Mouse (Mus musculus) common myeloid progenitor, adult 5-6 weeks (primary cell): Measurements from ENCODE around the gene Fam117a. TPM values are rescaled to one million over a fixed set of nuclear protein-coding genes. Genes with fewer than 3 reads are reported as not detected.

Source experiments
- ATAC-seq: replicated peaks from 2 replicates; pipeline ENCODE4 v1.8.0; 2016; ENCODE audit warnings: low read depth, mild to moderate bottlenecking, moderate TSS enrichment, inconsistent platforms; ENCODE audit not compliant: poor library complexity, severe bottlenecking
- total RNA-seq: library from RNA; stranded (forward); fragments of 200-1000, 187-1606 nt; gene quantifications from 2 replicates; pipeline ENCODE4 v1.2.3, GENCODE M21; 2017

Gene Fam117a
- 120 and 143 TPM in 2 replicates for total RNA-seq

DNA sequence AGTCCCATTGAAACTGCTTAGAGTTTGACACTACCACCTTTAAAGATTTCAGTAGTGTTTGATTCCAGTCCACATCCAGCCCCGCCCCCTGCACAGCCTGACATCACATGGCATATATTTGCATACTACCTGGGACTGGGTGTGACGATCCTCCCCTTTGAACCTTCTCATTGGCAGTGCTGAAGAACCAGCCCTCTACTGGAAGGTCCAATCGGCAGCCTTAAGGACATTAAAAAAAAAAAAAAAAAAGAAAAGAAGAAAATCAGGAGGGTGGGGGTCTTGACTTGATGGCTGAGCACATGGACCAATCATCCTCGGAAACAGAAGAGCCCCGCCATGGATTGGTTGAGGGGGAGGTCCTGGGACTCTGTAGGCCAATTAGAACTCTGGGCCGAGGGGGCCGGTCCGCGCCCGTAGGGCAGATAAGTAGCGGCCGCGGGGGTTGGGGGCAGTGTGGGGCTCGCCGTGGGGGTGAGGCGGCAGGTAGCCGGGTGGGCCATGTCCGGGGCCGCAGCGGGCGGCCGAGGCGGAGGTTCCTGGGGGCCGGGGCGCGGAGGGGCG, at the start of gene Fam117a:
Fam117a (plus strand) TSS at position 451 of the 561 bp plus-strand sequence.
- ATAC-seq = peak; percentile 78

DNA sequence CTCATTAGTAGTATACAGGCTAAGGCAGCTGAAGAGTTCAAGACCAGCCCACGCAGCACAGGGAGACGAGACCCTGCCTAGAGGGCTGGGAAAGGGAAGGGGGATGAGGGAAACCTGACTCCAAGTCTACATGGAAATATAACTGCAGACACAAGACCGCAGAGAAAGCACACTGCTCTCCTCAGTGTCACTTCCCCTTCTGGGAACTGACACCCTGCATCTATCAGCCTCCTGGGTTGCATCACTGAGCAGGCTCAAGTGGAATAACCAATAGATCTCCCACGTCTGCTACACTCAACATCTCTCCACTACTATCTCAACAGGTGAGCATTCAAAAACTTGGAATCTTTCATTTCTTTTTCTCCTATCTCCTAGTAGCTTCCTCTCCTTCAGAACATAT, 44.8 kb upstream of the Fam117a start:
- ATAC-seq = peak; percentile 85

DNA sequence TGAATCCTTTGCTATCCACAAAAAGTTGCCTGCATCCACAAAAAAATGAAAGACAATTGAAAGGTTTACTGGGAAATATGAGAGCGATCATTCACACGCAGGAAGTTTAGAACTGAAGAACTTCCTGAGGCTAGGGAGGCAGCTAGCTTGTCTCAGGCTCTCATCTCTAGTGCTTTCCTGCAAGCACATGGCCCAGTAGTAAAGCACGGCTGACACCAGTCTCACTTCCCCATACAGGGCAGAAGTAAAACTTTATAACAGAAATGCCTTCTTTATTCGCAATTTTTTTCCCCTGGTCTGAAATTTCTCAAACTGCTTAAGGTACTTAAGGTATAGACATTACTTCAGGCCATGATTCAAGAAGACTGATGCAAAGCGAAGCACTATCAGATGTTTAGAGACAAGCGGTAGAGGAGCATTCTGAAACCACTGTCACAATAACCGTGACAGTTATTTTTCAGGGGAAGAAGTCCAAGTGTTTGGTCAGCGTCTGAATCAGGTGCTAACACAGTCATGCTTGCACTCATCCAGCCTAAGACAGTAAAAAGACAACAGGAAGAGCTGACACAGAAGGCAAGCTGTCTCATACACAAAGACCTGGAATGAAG, 43.7 kb upstream of the Fam117a start:
- ATAC-seq = peak; percentile 79

DNA sequence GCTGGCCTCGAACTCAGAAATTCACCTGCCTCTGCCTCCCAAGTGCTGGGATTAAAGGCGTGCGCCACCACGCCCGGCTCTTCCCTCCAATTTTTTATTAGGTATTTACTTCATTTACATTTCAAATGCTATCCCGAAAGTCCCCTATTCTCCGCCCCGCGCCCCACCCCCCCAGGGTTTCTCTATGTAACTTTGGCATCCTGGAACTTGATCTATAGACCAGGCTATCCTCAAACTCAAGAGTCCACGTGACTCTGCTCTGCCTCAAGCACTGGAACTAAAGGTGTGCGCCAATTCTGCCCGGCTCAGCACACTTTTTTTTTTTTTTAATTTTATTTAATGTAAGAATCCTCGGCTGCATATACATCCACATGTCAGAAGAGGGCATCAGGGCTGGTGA, 41.1 kb upstream of the Fam117a start:
- no peak for ATAC-seq

DNA sequence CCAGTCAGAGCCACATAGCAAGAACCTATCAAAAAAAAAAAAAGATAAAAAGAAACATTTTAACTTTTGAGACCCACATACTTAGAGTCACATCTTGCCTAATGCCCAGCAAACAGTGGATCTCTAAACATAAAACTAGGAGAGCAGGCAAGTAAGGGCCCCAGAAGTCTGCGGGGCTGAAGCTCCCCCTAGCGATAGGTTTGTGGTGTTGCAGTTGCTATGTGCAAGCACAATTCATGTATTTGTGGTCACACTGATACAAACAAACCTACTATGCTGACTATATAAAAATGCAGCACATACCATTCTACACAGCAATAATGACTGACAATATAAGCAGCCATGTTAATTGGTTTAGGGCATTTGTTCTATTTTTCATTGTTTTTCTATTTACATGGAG, 38.7 kb upstream of the Fam117a start:
- peak; percentile 95 for ATAC-seq

DNA sequence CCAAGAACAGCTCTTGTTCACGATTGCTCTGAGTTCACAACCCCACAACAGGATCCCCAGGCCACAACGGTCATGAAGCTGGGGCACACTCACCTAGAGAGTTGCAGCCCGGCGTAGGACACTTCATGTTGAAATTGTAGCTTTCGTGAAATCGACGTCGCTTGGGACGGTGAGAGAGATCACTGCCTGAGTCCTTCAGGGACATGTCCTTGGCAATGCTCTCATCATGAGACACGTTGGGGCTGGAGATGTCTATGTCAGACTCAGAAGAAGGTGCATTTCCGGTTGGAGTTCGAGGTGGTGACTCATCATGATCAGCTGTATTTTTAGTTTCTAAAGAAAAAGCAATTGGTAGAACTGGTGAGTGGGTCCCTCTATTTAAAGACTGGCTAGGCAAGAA, 36.9 kb upstream of the Fam117a start:
- no peak for ATAC-seq

DNA sequence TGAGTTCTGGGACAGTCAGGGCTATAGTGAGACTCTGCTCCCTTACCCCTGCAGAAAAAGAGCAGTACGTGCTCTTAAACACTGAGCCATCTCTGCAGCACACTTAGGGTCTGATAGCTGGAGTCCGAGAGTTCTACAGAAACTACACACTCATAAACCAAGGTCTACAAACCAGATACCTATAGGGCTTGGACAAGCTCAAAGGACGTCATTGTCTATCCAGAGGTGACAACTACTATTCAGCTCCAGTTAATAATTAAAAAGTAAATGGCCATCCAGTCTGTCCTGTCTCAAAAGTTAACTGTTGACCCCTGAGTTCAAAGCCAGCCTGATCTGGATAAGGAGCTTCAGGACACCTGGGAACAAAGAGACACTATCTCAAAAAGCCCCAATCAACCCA, 35.0 kb upstream of the Fam117a start:
- no peak for ATAC-seq

DNA sequence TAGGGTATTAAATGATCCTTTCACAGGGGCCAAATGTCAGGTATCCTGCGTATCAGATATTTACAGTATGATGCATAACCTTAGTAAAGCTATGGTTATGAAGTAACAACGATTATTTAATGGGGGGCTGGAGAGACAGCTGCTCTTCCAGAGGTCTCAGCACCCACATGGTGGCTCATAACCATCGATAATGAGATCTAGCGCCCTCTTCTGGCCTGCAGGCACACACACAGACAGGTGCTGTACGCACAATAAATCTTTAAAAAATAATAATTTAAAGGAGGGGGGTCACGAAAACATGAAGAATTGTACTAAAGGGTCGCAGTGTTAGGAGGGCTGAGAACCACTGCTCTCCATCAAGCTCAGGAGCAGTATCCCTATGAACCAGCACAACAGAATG, 31.2 kb upstream of the Fam117a start:
- no peak for ATAC-seq

DNA sequence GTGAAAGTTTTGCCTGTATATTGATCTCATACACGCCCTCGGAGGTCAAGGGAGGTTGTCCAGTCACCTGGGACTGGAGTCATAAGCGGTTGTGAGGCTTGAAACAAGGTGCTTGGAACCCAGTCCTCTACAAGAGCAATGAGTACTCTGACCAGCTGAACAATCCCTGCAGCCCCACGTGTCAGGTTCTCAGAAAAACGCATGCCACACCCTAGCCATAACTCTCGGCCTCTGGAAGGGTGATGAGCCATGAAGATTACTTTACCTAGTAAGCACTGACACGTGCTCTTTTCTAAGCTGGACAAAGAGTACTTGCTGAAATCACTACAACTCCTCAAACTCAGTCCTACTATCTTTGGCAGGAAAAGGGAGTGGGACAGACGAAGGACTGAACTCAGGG, 29.3 kb upstream of the Fam117a start:
- no peak for ATAC-seq

DNA sequence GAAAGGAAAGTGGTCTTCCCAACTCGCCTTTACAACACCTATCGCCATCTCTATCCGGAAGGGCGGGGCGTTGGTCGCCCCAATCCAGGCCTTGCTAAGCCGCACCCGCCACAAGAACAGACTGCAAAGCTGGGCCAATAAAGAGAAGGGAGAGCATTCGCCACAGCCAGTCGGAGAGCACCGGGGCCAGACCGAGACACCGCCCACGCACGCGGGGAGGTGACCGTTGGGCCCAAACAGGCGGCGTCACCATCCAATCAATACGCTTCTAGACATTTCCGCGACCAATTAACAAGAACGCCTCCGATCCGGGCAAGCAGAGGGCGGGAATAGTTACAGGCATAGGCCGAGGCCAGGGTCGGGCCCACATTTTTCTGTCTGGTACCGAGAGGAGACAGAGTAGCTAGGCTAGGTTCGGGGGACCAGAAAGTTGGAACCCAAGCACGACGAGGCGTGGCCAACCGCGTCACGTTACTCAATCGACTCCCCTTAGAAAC, 27.3 kb upstream of the Fam117a start:
- peak; percentile 88 for ATAC-seq

DNA sequence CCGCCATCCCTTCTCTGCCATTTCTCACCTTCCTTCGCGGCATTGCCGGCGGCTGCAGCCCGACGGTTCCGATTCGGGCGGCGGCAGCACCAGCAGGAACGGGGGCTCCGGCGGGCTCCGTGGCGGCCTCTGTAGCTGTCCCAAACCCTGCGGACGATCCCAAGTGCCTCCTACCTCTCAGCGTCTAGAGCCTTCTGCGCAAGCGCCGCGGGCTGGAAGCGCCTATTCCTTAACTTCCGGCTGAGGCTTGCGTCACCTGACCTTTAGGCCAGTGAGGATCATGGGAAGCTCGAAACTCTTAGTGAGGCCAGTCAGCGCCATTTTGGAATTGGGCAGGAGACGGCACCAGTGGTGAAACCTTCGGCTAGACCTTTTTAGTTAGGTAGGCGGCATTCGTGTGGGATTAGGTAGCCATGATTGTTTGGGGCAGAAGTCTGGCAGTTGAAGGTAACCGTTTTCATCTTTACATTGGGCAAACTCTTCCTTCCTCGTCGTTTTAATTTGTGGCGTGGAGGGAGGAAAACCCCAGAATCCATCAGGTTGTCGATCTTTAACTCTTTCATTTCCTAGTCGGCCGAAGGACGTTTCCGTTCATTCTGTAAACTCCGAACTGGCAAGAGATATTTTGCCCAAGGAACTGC, 26.7 kb upstream of the Fam117a start, which contains the start of gene Kat7:
Kat7 (minus strand) TSS at position 240 of the 641 bp plus-strand sequence.
- peak; percentile 84 for ATAC-seq

DNA sequence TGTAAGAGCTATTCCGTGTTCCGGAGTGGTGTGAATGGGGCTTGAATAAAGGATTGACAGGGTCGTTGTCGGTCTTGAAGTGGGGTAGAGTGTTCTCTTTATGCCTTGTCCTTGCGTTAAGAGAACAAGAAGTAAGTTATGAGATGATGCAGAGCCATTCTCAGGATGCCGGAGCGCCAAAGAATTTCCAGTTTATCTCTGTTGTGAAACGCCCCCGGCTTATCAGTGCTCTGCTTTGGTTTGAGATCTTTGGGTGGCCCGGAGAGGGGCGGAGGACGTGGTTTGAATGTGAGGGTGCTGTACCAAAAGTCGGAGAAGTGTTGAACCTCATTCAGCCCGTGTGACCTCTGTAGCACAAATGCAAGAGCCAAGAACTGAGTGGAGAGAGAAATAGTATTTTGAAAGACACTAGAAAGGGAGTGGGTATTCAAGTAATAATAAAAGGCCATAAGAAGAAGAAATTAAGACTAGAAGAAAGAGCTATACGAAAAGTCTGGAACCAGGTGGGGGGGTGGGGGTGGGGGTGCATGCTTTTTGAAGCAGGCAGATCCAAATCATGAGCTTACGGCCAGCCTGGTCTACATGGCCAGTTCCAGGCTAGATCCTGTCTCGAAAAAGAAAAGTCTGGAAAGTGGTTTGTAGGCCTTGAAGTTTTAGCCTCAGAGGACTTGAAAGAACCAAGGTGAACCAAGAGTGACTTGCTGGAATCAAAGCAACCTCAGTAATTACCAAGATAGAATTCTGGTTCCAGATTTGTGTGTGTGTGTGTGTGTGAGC, 26.0 kb upstream of the Fam117a start:
- no peak; the same call in 1 of the 2 replicates for ATAC-seq

DNA sequence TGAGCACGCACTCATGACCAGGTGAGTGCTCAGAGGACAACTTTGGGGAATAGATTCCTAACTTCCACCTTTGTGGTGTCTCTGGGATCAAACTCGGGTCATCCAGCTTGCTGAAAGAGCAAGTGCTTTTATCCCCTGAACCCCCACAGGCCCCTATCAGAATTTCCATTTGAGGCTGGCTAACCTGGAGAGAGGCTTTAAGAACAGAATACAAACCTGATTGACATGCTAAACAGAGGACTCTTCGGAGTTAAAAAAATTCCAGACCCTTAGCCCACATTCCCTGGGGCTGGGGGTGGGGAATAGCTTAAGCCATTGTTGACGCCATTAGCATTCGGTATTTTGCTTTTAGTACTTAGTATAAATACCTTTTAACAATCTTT, 25.4 kb upstream of the Fam117a start:
- ATAC-seq = no peak

DNA sequence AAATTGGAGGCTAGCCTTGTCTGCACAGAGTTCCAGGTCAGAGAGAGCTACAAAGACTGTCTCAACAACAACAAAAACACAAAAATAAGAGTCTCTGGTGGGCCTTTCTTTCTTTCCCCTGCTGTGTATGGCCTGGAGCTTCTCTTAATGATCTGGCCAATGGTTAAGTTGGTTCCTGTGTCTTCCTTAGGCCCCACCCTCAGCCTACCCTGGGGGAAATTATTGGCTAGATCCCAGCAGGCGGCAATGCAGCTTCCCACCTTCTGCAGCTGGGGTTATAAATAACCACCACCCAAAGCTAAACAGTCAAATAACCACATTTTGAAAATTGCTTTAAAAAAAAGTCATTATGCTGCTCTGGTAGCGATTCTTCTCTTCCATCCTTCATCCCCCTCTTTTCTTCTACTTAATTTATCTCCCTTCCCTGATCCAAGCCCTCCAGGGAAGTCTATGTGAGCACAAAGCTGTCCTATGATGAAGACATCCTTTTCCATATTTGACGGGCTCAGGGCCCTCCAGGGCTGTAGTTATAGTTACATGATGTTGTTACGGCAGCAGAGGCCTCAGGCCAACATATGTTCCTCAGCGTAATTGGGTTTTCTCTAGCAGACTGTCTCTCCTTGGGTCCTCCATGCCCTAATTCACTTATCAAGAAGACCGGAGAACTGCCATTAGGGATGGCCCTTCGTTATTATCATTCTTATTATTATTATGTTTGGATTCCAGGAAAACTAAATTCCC, 21.4 kb upstream of the Fam117a start:
- ATAC-seq = peak; percentile 55

DNA sequence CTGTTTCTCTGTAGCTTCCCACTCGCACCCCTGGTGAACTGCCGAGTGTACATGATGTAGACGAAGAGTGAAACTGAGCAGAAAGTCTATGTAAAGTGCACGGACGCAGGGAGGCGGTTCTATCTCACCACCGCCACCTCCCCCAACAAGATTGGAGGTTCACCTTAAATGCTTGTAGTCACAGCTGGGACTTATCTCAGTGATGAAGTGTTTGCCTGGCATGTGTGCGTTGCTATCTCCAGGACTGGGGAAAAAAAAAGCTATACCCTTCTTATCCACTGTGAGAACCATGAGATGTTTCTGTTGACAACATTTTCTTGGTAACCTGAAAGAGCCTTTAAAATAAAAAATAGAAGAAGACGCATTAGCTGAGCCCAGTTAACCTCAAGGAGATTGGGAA, 18.7 kb upstream of the Fam117a start:
- peak; percentile 45; the same call in 1 of the 2 replicates for ATAC-seq

DNA sequence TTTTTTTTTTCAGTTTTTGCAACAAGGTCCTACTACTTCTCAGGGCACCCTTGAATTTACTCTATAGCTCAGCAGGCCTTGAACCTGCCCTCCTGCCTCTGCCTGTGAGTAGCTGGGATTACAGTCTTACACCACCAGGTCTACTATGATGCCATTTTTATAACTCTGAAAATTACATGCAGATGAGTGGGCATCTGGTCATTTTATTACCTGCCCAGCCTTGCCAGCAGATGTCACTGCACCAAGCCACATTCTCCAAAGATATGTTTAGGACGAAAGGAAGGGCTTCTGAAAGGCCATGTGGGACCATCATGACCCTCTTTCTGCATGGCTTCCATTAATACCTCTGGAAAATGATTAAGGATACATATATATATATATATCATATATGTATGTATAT, 17.3 kb upstream of the Fam117a start:
- ATAC-seq = peak; percentile 27; the same call in 1 of the 2 replicates

DNA sequence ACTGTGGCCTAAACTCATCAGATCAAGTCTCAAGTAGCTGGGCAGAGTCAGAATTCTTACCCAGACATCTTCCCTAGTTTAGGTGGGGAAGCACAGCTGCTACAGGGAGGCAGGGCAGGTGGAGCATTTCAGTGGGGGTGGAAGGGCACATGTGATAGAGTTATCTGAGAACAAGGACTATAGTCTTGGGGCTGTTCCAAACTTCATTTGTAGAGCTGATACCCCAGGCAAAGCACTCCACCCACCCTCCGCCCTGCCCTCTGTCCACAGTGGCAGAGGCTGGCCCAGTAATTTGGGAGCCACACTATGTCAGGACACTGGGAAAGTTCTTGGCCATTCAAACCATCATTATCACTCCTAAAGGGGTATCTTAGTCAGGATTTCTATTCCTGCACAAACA, 16.8 kb upstream of the Fam117a start:
- peak; percentile 27 for ATAC-seq

DNA sequence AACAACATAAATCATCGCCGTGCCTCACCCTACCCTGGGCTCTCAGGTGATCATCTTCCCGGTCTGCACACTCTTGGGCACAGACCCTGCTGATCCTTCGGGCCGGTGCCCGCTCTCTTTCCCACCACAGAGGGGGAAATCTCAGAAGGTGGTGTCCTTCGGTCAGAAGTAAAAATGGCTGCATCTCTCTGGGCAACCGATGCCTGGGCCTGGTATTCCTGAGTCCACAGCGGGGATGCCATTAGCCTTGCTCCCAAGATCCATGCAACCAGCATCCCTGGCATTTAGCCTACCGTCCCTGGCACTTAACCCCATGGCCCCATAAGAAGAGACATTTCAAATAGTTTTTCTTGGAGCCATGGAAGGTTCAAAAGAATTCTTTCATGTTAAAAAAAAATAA, 12.6 kb upstream of the Fam117a start:
- ATAC-seq = no peak

DNA sequence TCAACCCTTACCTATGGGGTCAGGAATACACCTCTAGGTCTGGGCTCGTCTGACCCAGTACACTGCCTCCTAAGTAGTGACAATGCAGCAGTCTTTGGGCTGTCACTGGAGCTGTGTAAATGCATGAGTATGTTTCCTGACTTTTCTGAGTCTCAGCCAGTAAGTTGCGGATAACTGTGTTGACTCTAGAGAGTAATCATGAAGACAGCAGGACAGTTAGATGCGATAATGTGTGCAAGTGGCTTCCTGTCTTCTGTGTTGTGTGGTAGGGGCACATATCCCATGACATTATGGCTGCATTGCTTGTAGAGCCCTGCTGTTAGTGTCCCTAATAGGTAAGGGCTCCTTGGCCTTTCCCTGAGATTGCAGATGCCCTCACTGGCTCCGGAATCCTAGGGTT, 11.0 kb upstream of the Fam117a start:
- ATAC-seq = no peak

DNA sequence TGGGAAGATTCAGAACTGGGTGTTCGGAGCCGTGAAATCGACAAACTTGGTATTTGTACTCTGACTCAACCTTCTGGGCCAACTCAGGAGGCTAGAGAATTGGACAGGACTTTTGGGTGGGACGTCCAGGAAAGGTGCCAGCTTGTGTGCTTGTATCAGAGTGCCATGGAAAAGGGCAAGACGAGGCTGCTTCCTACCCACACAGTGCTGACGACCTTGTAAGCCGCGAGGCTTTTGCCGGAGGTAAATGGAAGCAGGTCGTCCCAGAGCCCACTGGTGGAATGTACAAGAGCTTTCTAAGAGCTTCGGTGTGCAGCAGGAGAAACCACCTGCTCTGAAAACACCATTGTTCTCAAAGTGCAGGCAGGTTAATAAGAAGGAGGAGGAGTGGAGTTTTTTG, 10.6 kb upstream of the Fam117a start:
- ATAC-seq = no peak
